Mouse (Mus musculus): ENCODE results near the gene Btnl6. TPM values are rescaled to one million over a fixed set of nuclear protein-coding genes. Genes with fewer than 3 reads are reported as not detected.
"Not testable (repeated sequence)": the region's sequence is repeated elsewhere in the genome, so short reads cannot be mapped to it uniquely, and the experiment has no call there.

Gene Btnl6
- total RNA-seq, 2 experiments from 2014 or later, result not detected

DNA sequence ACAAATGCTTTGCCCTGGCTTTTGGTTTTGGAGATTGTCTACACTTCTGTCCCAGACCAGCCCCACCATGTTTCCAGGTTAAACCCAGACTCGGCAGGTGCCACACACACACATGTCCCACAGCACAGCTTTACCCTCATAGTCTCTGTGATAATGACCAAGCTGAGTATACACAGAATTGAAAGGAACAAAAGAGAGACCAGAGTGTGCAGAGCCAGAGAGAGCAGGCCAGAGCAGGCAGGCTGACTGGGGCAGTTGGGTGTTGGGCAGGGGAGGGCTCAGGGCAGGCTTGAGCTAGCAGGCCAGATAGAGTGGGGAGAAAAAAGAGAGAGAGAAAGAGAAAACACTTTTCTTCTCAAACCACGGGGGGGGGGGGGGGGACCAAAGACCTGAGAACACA is 20.6 kb downstream of the Btnl6 start:
- no peak for DNase-seq

DNA sequence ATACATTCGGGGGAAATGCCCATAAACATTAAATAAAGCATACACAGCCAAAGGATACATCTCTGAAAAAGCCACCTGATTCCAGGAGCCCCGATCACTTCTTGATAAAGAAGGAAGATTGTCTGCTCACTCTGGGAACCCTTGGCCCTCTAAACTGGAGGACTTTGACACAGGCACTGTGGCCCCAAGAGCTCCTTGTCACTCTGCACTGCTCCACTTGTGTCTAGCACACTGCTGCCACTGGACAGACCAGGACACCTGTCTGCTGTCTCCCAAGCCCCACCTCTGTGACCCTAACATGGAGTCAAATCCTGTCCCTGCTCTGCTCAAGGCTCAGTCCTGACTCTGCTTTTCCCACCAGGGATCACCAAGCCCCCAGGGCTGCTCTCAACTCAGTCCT is 22.0 kb downstream of the Btnl6 start:
- DNase-seq, result not testable (repeated sequence)

DNA sequence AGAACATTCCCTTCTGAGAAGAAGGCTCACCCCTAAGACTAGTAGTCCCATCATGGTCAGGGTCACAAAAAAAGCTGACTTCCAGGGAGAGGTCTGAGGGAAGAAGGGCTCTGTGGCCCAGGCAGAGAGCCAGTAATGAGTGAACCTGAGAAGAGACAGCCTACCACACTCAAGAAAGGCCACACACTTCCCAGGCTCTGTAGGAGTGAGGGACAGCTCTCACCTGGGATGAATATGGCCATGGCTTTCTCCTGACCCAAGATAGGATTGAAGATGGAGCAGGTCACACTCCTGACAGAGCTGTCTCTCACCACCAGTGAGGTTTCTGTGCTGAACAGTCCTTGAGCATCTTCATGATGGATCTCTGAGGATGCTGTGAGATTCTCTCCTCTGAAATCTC is 24.4 kb downstream of the Btnl6 start:
- no peak for DNase-seq

DNA sequence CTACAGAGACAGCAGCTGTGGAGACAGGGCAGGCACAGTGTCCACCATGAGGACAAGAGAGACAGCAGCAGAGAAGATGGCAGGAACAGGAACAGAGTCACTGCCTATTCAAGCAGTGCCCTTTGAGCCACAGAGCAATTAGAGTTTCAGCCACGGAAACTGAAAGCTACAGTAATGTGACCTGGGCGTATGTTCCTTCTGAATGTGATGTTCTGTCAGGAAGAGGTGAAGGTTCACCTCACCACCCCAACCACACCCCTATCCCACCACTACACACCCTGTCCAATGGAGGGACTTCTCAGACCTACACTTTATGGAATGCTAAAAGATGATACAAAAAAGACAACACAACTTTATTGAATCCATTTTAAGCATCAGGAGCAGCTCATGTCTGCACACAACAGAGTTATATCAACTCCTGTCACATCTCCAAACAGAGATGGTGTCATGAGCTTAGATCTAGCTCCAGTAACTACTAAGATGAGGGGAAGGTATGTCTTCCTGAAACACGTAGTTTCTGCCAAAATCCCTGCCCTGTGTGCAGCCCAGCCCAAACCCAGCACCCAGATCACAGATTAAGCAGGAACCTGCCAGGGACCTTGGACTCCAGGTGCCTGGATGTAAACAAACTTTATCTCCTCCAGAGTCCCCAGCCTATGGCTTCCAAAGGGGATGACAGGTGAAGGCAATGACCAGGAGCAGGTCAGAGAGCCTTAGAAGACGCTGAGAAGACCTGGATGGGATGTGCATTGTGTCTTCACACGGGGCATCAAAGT is 39.7 kb downstream of the Btnl6 start, which contains the start of gene Btnl4:
Gene Btnl4, minus strand, starts transcription at position 81 of the 776 bp plus-strand sequence.
- DNase-seq, result not testable (repeated sequence)

DNA sequence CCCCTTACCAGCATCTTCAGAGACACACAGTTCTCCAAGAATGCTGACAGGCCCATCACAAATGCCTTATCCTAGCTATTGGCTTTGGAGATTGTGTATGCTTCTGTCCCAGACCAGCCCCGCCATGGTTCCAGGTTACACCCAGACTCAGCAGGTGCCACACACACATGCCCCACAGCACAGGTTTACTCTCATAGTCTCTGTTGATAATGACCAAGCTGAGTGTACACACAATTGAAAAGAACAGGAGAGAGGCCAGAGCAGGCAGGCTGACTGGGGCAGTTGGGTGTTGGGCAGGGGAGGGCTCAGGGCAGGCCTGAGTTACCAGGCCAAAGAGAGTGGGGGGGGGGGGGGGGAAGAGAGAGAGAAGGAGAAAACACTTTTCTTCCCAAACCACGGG is 40.7 kb downstream of the Btnl6 start:
- no peak for DNase-seq

DNA sequence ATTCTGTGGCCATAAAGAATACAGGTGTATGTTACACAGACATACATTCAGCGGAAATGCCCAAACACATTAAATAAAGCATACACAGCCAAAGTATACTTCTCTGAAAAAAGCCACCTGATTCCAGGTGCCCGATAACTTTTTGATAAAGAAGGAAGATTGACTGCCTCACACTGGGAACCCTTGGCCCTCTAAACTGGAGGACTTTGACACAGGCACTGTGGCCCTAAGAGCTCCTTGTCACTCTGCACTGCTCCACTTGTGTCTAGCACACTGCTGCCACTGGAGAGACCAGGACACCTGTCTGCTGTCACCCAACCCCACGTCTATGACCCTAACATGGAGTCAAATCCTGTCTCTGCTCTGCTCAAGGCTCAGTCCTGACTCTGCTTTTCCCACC is 42.1 kb downstream of the Btnl6 start:
- no peak for DNase-seq

DNA sequence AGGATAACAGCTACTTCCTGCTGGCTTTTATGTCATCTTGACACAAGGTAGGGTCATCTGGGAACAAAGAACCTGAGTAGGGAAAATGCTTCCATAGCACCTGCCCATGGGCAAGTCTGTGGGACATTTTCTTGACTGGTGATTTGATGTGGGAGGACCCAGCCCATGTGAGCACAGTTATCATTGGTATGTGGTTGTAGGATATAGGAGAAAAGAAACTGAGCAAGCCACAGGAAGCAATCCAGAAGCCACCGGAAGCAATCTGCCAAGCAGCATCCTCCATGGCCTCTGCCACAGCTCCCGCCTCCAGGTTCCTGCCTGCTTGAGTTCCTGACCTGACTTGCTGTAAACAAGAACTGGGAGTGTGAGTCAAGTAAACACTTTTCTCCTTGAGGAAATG is 46.7 kb downstream of the Btnl6 start:
- no peak for DNase-seq

DNA sequence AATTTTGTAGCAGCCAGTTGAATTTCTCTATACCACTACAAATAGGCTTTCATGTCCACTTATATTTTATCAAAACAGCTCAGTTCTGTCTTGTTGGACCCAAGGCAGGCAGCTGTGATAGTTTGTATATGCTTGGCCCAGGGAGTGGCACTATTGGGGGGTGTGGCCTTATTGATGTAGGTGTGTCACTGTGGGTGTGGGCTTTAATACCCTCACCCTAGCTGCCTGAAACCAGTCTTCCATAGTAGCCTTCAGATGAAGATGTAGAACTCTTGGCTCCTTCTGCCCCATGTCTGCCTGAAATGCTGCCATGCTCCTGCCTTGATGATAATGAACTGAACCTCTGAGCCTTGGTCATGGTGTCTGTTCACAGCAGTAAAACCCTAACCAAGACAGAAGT is 51.2 kb downstream of the Btnl6 start:
- DNase-seq, result not testable (repeated sequence)

DNA sequence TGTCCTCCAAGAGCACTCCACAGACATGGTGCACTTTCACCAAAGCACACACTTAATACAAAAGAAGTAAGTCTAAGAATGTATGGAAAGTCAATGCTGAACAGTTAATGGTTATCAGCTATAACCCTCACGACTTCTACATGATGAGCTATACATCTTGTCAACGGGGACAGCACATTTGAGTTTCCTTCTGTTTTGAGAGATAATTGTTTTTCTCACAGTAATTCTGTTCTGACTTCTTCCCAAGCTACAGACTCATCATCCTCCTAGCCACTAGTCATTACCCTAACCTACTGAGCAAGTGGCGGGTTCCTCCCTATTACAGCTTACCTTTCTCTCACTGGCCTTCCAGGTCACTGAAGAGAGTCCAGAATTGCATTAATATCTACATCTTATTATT is 57.9 kb downstream of the Btnl6 start:
- DNase-seq, result no peak

Other genes with a start within 250 kb of the Btnl6 start
- gene H2-Aa, start 229.5 kb downstream of the Btnl6 start, total RNA-seq (2021), result 1 to 10 TPM in 1 of 2 experiments, under 1 TPM in 1; 0.87 to 1.3 TPM
- 1 to 10 TPM; 1.3 TPM for gene H2-Eb1, start 211.5 kb downstream of the Btnl6 start, total RNA-seq (2021)
- not detected for gene H2-Eb2, start 191.7 kb downstream of the Btnl6 start, total RNA-seq (2021)
- gene Btnl2, start 162.5 kb downstream of the Btnl6 start, total RNA-seq (2021), result under 1 TPM; 0.43 to 0.82 TPM
- gene Btnl1, start 140.2 kb downstream of the Btnl6 start, total RNA-seq (2021), result not detected
- 1 to 10 TPM; 2.3 to 3.6 TPM for gene BC051142, start 118.5 kb downstream of the Btnl6 start, total RNA-seq (2021)
- gene Btnl4, start 40.0 kb downstream of the Btnl6 start, total RNA-seq (2021), result not detected
- 10 to 100 TPM in 1 of 2 experiments, 1 to 10 TPM in 1; 7.0 to 11.5 TPM for gene Notch4, start 46.9 kb upstream of the Btnl6 start, total RNA-seq (2021)
- 1 to 10 TPM; 2.1 to 2.2 TPM for gene Gpsm3, start 72.5 kb upstream of the Btnl6 start, total RNA-seq (2021)
- 10 to 100 TPM; 63.0 to 63.9 TPM for gene Pbx2, start 73.9 kb upstream of the Btnl6 start, total RNA-seq (2021)
- under 1 TPM; 0.60 to 0.94 TPM for gene Ager, start 80.5 kb upstream of the Btnl6 start, total RNA-seq (2021)
- 10 to 100 TPM; 79.4 to 87.3 TPM for gene Rnf5, start 86.3 kb upstream of the Btnl6 start, total RNA-seq (2021)
- gene Agpat1, start 86.9 kb upstream of the Btnl6 start, total RNA-seq (2021), result 100 to 1,000 TPM; 159 to 169 TPM
- gene Egfl8, start 98.6 kb upstream of the Btnl6 start, total RNA-seq (2021), result 1 to 10 TPM; 1.8 to 2.0 TPM
- 10 to 100 TPM; 44.4 to 50.8 TPM for gene Ppt2, start 111.2 kb upstream of the Btnl6 start, total RNA-seq (2021)
- 100 to 1,000 TPM; 317 to 352 TPM for gene Prrt1, start 112.2 kb upstream of the Btnl6 start, total RNA-seq (2021)
- gene Fkbpl, start 127.4 kb upstream of the Btnl6 start, total RNA-seq (2021), result 10 to 100 TPM; 17.9 to 18.0 TPM
- gene Atf6b, start 129.8 kb upstream of the Btnl6 start, total RNA-seq (2021), result 100 to 1,000 TPM in 1 of 2 experiments, 10 to 100 TPM in 1; 89.9 to 101 TPM
- gene Tnxb, start 153.2 kb upstream of the Btnl6 start, total RNA-seq (2021), result 10 to 100 TPM in 1 of 2 experiments, 1 to 10 TPM in 1; 9.9 to 10.7 TPM
- gene C4b, start 226.5 kb upstream of the Btnl6 start, total RNA-seq (2021), result 10 to 100 TPM; 15.7 to 22.6 TPM